Mouse (Mus musculus): ENCODE measurements around the gene Atp6v0e.

The Atp6v0e gene

DNA sequence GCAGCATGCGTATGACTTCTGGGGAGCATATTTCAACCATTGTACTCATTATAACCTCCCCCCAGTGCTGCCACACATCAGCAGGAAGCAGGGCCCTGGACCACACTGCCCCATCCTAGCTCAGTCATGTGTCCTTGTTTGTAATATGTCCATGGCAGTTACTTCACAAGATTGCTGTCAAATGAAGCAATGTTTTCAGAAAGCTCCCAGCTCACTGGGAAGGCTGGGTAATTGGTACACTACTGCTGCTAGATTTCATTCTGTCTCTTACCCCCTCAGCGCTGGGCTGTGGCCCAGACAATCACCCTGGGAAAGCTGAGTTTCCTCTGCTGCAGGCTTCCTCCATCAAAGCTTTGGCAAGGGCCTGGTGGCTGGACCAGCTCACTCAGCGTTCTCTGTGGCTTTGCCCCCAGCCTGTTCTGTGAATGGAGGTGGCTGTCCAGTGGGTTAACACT is 22.7 kb upstream of the Atp6v0e start:
- no peak for DNase-seq (ENCODE audit: low spot score in 2 of 2)

DNA sequence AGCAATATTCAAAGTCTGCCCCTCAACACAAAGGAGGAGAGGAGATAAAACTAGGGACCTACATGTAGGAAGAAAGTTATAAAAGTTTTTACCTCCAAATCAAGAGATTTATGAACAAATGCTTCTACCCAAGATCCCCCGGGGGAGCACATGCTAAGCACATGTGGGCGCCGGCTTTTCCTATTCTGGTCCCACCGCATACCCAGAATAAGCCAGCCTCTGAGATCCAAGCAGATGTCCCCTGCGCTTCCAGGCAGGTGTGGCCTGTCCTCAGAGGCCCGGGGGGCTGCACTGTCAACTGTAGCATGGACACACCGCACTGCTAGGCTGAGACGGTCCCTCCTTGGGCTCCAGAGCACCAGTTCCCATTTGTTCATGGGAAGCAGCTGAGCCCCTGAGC is 19.6 kb upstream of the Atp6v0e start:
- no peak for DNase-seq (ENCODE audit: low spot score in 2 of 2)

DNA sequence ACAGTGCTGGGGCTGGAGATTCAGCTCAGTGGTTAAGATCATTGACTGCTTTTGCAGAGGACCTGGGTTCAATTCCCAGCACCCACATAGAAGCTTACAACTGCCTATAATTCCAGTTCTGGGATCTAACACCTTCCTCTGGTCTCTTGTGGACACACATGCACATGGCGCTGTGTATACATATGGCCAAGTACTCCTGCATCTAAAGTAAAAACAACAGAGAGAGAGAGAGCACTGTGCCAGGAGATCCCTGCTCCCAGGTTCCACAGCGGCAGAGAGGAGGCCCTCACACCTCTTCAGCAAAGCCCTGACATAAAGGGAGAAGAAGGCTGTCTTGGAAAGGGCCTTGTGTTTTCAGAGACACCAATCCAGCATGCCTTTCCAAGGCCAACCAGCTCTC is 19.0 kb upstream of the Atp6v0e start:
- DNase-seq (ENCODE audit: low spot score in 2 of 2), result no peak

DNA sequence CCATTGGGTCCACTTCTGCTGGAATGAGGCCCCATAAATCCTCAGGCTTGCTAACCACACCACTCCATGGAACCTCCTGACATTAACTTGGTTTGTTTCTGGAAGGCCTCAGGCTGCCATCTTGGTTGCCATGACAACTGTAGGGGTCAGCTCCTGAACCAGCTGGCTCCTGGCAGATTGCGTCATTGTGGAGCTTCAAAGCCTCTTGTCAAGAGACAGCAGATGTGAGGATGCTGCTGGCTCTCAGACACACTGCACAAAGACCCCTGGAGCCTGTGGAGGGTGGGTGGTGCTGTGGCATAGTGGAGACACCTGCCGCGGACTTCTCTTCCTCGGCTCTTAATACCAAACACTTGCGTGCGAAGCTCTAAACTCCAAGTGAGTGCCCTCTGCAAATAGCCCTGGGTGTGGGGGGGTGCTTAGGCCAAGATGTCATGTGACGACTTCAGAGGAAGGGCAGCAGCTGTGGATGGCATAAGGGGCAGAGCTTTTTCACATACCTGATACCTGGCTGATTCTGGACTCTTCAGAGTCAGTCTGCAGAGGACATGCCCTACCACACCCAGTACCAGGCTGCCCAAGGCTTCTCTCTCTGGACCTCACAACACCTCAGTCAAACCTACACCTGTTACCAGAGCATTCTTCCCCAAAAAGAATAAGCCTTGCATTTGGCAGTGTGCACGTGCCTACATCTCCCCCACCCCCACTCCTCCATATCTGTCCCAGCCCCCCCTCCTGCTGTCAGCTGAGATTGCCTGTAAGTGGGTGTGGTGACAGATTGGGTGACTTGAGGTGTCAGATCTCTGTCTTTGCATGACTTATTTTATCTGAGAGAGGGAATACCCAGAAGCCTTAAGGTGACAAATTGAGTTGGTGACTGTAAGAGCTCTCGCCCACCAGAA is 18.3 kb upstream of the Atp6v0e start:
- no peak for DNase-seq (ENCODE audit: low spot score in 2 of 2)

DNA sequence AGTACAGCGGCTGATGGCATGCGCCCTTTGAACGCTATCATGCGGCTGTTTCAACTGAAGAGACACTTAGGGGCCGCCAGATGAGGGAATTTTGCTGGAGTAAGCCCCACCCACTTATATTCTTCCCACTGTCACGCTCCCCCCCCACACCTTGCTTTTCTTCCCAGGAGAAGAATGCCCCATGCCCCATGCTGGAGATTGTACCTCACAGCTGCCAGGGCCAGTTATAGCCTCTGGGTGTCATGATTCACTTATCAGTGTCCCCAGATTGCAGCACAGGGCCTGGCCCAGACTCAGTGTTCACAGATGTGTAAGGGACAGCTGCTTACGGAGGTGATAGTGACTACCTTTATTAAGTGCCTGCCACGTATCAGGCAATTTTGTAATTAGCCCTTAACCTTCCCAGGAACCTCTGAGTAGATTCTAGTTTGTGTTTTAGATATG is 17.6 kb upstream of the Atp6v0e start:
- DNase-seq (ENCODE audit: low spot score in 2 of 2), result no peak

DNA sequence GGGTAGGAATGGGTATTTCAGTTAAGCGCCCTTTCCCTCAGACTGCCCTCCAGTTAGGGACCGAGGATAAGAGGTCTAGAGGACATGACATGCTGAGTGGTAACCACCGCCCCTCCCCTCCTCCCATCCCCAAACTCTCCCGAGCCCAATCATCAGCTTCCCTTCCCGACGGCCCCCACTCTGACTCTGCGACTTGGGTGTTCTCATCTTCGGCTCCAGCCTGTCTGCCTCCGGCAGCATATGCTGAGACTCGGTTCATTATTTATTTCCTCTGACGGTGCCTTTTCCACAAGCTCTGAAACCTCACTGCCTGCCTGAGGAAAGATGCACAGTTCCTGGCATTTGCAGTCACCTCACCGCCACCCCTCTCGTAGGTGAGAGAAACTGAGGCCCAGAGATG is 15.7 kb upstream of the Atp6v0e start:
- peak in 1 of 2 experiments; percentile 46 for DNase-seq (ENCODE audit: low spot score in 2 of 2)

DNA sequence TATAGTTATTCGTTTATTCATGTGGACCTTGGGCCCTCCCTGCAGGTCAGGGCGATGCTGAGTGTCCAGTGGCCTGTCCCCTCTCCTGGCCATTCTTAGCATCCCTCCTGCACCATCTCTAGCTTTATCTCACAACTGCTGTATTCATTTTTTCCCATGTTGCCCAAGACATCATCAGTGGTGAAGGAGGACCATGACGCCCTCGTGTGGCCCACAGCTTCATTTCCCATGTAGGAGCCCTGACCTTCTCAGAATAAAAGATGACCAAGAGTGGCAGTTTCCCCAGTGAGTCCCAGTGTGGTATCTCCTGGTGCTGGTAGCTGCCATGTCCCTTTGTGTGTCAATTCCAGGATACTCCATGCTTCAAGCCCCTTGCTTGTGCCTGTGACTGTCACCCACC is 13.5 kb upstream of the Atp6v0e start:
- DNase-seq (ENCODE audit: low spot score in 2 of 2), result no peak

DNA sequence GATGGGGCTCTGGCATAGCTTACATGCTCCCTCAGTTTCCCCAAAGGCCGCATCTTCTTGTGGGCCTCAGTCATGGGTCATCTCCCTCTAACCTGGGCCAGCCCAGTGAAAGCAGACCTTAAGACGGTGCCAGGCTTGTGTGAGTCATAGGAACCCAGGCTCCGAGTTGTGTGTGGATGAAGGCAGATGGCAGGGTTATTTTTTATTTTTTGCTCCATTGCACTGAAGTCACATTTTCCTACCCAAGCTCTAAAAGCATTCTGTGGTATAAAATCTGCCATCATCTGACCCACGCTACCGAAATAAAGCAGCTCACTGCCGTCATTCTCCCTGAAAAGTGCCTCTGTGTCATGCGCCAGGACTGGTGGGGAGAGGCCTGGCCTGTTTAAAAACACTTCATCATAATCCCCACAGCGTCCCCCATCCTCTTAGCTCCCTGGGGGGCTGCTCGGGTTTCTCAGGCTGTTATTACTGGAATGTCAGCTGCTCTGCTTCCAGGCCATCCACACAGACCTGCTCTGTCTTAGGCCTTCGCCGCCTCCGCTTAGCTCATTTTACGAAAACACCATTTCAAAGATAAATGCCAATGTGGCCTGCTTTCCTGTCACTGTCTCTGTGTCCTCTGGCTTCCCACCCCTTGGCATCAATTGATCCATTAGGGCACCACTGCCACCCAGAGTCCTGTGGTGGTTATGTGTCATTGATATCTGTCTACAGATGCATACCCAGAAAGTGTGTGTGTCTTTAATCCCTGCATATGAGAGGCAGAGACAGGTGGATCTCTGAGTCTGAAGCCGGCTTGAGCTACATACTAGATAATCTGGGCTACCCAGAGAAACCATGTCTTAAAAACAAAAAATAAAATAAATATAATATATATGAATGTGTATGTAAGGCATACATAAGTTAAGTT is 12.3 kb upstream of the Atp6v0e start:
- DNase-seq (ENCODE audit: low spot score in 2 of 2), result no peak

DNA sequence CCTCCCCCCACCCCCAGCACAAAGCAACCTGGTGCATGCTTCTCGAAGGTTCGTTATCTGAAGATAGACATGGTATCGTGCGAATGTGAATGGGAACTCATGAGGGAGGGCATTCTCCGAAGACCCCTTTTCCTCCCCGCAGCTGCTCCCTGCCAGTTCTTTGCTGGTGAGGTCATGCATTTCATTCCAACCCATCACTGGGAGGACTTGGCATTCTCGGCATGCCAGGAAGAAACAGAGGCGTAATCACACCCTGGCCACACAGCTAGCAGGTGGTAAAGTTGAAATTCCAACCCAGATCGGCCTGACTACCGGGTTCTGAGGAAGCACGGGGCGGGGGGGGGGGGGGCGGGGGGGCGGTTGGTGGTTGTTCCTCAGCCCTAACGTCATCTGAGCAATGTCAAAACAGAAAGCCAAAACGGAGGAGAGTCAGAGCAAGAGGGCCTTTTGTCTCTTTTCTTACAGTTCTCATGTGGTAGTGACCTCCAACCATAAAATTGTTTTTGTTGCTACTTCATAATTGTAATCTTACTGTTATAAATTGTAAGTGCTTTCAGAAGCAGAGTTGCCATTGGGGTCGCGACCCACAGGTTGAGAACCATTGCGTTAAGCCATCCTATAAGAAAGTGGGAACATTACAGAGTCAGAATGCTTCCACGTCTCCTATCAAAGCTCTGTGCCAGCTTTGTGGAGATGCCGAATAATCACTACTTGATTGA is 4.0 kb upstream of the Atp6v0e start:
- DNase-seq (ENCODE audit: low spot score in 2 of 2), result no peak

DNA sequence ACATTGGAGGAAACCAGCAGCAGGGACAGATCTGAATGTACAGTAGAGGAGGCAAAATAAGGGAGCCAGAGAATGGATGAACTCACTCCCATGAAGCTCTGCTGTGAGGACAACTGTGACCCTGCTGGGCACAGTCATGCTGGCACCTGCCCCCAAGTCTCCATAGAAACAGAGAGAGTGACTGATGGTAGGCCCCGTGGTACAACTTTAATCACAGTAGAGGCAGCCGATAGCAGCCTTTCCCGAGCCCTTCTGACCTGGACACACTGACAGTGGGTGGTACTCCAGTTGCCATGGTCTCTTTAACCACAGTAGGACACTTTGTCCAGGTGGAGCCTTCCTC is 3.5 kb upstream of the Atp6v0e start:
- no peak for DNase-seq (ENCODE audit: low spot score in 2 of 2)

DNA sequence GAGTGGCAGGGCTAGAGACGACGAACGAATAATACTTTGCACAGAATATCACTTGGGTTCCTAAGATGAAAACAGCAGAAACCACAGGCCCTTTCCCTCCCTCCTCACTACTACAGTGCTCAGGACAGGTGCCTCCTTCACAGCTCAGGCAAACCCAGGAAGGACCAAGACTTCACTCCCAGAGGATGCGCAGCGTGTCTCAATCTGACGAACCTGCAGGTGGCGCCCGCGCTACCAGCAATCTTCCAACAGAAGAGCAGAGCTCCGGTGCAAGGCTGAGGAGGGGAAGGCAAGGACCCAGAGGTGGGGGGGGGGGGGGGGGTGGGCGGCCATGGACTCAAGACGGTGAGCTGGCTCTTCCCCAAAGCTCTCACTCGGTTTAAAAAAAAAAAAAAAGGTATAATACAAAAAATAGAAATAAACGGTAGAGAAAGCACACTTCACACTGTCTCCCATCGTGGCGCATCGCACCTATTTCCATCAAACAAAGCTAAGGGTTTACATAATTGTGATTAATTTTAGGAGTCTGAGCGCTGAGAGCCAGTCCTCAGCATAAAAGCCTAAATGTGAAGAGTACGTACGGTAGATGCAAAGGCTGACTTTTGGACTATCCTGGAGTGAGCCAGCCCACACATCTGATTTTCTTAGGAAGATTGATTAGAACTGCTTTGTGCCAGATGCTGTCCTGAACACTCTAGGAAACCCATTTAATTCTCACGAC is 2.7 kb upstream of the Atp6v0e start:
- DNase-seq (ENCODE audit: low spot score in 2 of 2), result peak; percentile 69 to 82

DNA sequence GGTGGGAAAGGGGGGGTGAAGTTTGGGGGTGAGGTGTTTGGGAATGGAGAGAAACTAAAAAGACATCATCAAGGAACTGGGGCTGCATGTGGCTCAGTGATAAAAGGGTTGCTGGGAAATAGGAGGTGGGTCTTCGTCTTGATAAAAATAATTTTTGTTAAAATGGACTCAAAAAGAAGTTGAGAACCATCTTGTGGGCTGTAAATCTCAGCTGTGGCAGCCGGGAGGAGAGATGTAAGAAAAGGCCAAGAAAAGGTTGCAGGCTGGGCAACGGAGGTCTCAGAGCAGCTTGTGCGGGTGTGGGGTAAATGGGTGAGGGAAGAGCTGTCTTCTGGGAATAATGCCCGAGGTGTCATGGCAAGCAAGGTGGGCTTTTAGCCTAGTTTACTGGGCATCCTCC is 827 bp upstream of the Atp6v0e start:
- DNase-seq (ENCODE audit: low spot score in 2 of 2), result no peak

DNA sequence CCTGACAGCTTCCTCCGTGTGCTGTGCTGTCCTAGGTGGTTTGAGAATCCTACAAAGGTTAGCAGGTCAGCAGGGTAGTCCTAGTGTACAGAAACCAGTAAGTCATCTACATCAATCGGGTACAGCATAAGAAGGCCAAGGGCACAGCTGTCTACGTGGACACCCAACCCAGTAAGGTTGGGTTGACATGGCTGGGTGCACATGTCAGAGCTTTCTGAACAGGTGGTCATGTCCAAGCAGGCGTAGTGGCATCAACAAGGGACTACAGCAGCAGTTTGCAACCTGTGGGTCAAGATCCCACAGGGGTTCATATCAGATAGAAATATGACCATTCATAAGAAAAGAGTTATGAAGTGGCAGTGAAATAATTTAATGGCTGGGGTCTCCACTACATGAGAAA is 2.6 kb downstream of the Atp6v0e start:
- no peak for DNase-seq (ENCODE audit: low spot score in 2 of 2)

DNA sequence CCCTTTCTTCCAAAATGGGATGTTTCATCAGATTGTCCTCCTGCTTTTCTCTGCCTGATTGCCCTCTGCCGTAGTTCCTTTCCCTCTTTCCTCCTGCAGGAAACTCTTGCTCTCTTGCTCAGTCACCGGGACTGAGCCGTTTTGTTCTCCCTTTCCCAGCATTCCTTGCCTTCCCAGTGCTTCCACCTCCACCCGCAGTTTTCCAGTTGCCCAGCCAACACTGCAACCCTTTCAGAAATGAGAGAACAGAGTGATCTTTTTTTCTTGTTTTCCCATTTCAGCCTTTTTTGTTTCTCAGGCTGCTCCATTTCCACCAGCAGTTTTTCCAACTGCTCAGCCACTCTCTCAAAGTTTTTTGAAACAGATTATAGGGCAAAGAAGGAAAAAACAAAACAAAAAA is 8.2 kb downstream of the Atp6v0e start:
- no peak for DNase-seq (ENCODE audit: low spot score in 2 of 2)

DNA sequence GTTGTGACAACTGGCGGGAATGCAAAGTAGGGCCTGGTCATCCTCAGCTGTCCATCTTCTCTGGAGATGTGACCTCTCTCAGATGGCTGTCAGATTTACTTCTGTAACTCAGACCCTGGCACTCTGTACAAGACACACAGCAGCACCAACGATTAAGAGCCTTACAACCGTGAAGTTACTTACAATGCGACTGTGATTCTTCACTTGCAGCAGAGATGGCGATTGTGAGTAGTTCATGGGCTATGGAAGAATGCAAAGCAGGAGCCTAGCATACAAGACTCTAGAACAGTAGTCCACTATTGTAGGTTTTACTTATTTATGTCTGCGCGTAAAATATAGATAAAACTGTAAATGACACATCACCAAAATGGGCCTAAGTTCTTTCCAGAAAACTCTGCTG is 12.8 kb downstream of the Atp6v0e start:
- no peak for DNase-seq (ENCODE audit: low spot score in 2 of 2)

DNA sequence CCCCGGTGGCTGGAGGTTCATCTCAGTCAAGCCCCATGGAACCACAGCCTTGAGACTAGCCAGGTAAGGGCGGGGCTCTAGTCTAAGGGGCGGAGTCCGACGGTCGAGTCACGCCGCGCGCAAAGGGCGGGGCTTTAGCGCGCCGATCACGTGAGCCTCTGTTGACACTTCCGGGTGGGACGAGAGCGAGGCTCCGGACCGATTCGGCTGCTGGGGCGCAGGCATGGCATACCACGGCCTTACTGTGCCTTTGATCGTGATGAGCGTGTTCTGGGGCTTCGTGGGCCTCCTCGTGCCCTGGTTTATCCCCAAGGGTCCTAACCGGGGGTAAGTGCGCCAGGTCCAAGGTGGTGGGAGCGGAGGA is 13.2 kb downstream of the Atp6v0e start:
- DNase-seq (ENCODE audit: low spot score in 2 of 2), result peak; percentile 83 to 89

DNA sequence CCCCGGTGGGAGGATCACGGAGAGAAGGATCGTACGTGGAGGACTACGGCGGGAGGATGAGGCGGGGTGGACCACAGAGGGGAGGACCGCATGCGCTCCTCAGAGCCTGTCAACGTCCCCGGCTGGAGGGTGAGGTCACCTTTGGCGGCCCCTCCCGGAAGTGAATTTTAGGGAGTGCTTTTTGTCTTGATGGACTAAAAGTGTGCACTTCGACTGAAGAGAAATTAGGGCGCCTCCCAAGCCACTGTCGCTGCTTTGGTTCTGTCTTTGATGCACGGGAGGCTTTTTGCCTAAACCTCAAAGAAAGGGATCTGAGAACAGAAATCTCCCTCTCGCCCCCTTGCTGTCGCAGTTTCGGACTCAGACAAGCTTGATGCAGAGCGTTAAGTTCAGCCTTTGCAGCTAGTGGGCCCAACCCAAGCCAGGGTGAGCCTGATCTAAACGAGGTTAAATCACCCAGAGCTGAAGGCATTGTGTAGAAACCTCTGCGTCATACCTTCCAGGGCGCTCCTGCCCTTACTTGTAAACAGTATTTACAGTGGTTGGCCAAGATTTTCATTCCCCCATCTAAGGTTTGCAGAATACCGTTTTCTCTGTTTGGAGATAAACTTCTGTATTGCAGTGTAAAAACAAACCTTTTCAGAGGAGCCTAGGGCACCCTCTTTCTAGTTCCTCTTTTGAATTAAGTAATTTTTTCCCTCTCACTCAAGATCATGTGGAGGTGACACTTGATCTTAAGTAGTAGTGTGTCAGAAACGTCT is 13.8 kb downstream of the Atp6v0e start:
- DNase-seq (ENCODE audit: low spot score in 2 of 2), result peak; percentile 76 to 82

DNA sequence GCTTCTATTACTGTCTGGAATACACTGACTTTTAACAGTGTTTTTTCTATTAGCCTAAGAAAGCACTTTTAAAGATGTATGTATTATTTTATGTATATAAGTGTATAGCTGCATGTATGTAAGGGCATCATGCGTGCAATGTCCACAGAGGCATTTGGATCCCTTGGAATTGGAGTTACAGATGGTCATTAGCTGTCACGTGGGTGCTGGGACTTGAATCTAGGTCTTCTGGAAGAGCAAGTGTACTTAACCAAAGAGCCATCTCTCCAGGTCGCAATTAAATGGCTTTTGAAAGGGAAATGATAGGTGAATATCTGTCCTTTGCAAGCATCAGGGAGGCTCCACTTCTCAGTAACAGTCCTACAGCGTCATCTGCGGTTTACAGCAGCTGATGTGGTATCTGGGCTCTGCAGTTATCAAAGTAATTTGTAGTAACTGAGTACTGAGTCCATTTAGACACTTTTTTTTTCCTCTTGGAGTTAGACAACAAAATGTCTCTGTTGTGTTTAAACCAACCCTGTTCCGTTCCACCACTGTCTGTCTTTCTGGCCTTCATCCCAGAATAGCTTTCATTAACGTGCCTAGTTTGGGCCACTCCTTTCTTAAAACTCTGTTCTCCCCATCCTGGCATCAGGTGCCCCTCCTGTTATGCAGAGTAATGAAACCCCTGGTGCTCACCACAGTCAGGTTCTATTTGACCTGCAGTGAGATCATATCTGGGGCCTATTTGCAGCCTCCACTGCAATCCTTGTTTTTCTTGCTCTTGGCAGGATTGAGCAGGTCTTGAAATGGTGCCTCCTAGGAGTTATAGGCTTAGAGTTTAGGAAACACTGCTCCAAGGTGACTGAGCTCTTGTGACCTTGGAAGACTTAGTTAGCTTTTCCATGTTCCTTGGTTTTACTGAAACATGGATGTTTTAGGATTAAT is 14.9 kb downstream of the Atp6v0e start:
- no peak for DNase-seq (ENCODE audit: low spot score in 2 of 2)

DNA sequence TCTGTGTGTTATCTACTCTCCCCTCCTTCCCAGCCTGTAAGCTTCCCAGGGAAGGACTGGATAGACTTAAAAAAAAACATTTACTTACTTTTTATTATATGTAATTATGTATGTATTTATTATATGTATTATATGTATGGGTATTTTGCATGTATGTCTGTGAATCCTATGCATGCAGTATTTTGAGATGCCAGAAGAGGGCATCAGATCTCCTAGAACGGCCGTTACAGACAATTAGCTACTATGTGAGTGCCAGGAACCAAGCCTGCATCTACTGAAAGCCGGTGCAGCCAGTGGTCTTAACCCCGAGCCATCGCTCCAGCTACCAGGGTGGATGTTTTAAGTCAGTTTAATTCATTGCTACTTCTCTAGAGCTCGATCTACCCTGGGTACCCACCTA is 18.2 kb downstream of the Atp6v0e start:
- DNase-seq (ENCODE audit: low spot score in 2 of 2), result no peak
